Mouse (Mus musculus) stomach, embryonic 15.5 days (tissue): ENCODE measurements around the gene Prss28. TPM values are rescaled to one million over a fixed set of nuclear protein-coding genes. Genes with fewer than 3 reads are reported as not detected.

Experiments used
- ATAC-seq: fragments of 200-750 bp; cut with Nextera tagmentation; 2 replicates; pipeline ENCODE4 v1.8.0; 2017; ENCODE audit warnings: low read depth, moderate number of reproducible peaks, moderate TSS enrichment; ENCODE audit not compliant: insufficient read depth, low FRiP score
- H3K27ac ChIP-seq: fragments of 300-500 bp; sonication (generic); 2 replicates; pipeline ENCODE4 v1.5.1; 2015; ENCODE audit warnings: mild to moderate bottlenecking, inconsistent platforms
- H3K27me3 ChIP-seq: fragments of 300-500 bp; sonication (generic); replicated peaks from 2 replicates; pipeline ENCODE4 v1.6.1; 2015; ENCODE audit warnings: inconsistent platforms
- H3K36me3 ChIP-seq: fragments of 300-500 bp; sonication (generic); 2 replicates; pipeline ENCODE4 v1.6.1; 2015; ENCODE audit warnings: inconsistent platforms
- H3K4me1 ChIP-seq: fragments of 300-500 bp; sonication (generic); 2 replicates; pipeline ENCODE4 v1.6.1; 2015; ENCODE audit warnings: inconsistent platforms
- H3K4me2 ChIP-seq: fragments of 300-500 bp; sonication (generic); 2 replicates; pipeline ENCODE4 v1.6.1; 2015; ENCODE audit warnings: mild to moderate bottlenecking, inconsistent platforms
- H3K4me3 ChIP-seq: fragments of 300-500 bp; sonication (generic); replicated peaks from 2 replicates; pipeline ENCODE4 v1.5.1; 2015; ENCODE audit warnings: inconsistent platforms
- H3K9ac ChIP-seq: fragments of 300-500 bp; sonication (generic); 2 replicates; pipeline ENCODE4 v1.6.1; 2015; ENCODE audit warnings: inconsistent platforms
- H3K9me3 ChIP-seq: fragments of 300-500 bp; sonication (generic); 2 replicates; pipeline ENCODE4 v1.6.1; 2016; ENCODE audit warnings: inconsistent platforms
- WGBS: fragments of 180-500 bp; shearing (Covaris S2); methylation state at CpG from one replicate; pipeline ENCODE4 v1.1.7; 2015; 5-methylcytosine and 5-hydroxymethylcytosine counted together
- polyA plus RNA-seq: library from polyadenylated mRNA; unstranded; fragments of >200 nt; fragmentation: Nextera tagmentation; extraction: Ambion mirVana; gene quantifications from 2 replicates; pipeline ENCODE4 v1.2.1, GENCODE M21; 2015

Gene Prss28
- polyA plus RNA-seq, 1 experiment from 2014 or later: not detected

- Histone ChIP-seq H3K27ac (no peak overlapping the region), H3K4me2 (no peak overlapping the region), H3K4me1 (no peaks in the 10 kb centered on the region), H3K9ac (no peak overlapping the region), H3K27me3 (no peaks in the 10 kb centered on the region), H3K4me3 (no peak overlapping the region), H3K36me3 (no peaks in the 10 kb centered on the region), H3K9me3 (no peaks in the 10 kb centered on the region)
- ATAC-seq: no peak
- 36% methylated on average over 4 of the region's 4 CpGs for WGBS
Observed at GRCm38 (mm10) chr17:25290411-25290810, 18.0 kb upstream of the Prss28 start.

- Histone ChIP-seq H3K9ac (no peak overlapping the region), H3K4me2 (no peak overlapping the region), H3K4me3 (no peak overlapping the region), H3K27me3 (no peaks in the 10 kb centered on the region), H3K36me3 (no peaks in the 10 kb centered on the region), H3K9me3 (no peaks in the 10 kb centered on the region), H3K4me1 (no peaks in the 10 kb centered on the region), H3K27ac (no peak overlapping the region)
- 56% methylated on average over 5 of the region's 5 CpGs for WGBS
- ATAC-seq: no peak
Observed at GRCm38 (mm10) chr17:25293495-25293894, 15.0 kb upstream of the Prss28 start.

- Histone ChIP-seq H3K9ac (no peak overlapping the region), H3K4me2 (no peak overlapping the region), H3K9me3 (no peaks in the 10 kb centered on the region), H3K27me3 (no peaks in the 10 kb centered on the region), H3K36me3 (no peaks in the 10 kb centered on the region), H3K4me1 (no peaks in the 10 kb centered on the region), H3K4me3 (no peak overlapping the region), H3K27ac (no peak overlapping the region)
- WGBS: 61% methylated on average over 1 of the region's 1 CpGs
- ATAC-seq: no peak
Observed at GRCm38 (mm10) chr17:25294111-25294510, 14.3 kb upstream of the Prss28 start.

- H3K9me3 ChIP-seq: no peaks in the 10 kb centered on the region
- H3K4me1 ChIP-seq: no peaks in the 10 kb centered on the region
- no peaks in the 10 kb centered on the region for H3K27me3 ChIP-seq
- no peak within 1 kb of the TSS for H3K27ac ChIP-seq
- no peak for ATAC-seq
- whole genome bisulfite sequencing: 69% methylated on average over 5 of the region's 5 CpGs
- H3K9ac ChIP-seq: no peak within 1 kb of the TSS
- H3K4me2 ChIP-seq: no peak within 1 kb of the TSS
- no peak within 1 kb of the TSS for H3K4me3 ChIP-seq
- no peaks in the 10 kb centered on the region for H3K36me3 ChIP-seq
Observed at GRCm38 (mm10) chr17:25298094-25298493, 10.4 kb upstream of the Prss28 start, which contains the start of gene Prss34. TSS of gene Prss34 (plus strand) at chr17:25298394.

GRCm38 (mm10) chr17:25318354-25318753, 9.9 kb downstream of the Prss28 start, which contains the start of gene Prss29:
TSS of gene Prss29 (plus strand) at chr17:25318654.
- Histone ChIP-seq H3K4me3 (no peak within 1 kb of the TSS), H3K9me3 (no peaks in the 10 kb centered on the region), H3K4me1 (no peaks in the 10 kb centered on the region), H3K36me3 (no peaks in the 10 kb centered on the region), H3K4me2 (no peak within 1 kb of the TSS), H3K27me3 (no peaks in the 10 kb centered on the region), H3K9ac (no peak within 1 kb of the TSS), H3K27ac (no peak within 1 kb of the TSS)
- WGBS: 72% methylated on average over 5 of the region's 5 CpGs
- ATAC-seq: no peak

- no peak overlapping the region for H3K4me2 ChIP-seq
- no peak overlapping the region for H3K27ac ChIP-seq
- no peaks in the 10 kb centered on the region for H3K36me3 ChIP-seq
- H3K27me3 ChIP-seq: 0 out of 2 replicates have a peak, but pooled peaks cover 2% of the 10 kb centered on the region
- 85% methylated on average over 8 of the region's 8 CpGs for WGBS
- H3K4me3 ChIP-seq: no peak overlapping the region
- ATAC-seq: no peak
- H3K9ac ChIP-seq: no peak overlapping the region
- no peaks in the 10 kb centered on the region for H3K9me3 ChIP-seq
- H3K4me1 ChIP-seq: no peaks in the 10 kb centered on the region
Observed at GRCm38 (mm10) chr17:25320819-25321218, 12.4 kb downstream of the Prss28 start.

- Histone ChIP-seq H3K27ac (no peak overlapping the region), H3K4me1 (no peaks in the 10 kb centered on the region), H3K9me3 (no peaks in the 10 kb centered on the region), H3K4me3 (no peak overlapping the region), H3K36me3 (no peaks in the 10 kb centered on the region), H3K9ac (no peak overlapping the region), H3K4me2 (no peak overlapping the region), H3K27me3 (0 out of 2 replicates have a peak, but pooled peaks cover 2% of the 10 kb centered on the region)
- WGBS: 9% methylated on average over 2 of the region's 2 CpGs
- peak; percentile 47; the same call in 1 of the 2 replicates for ATAC-seq
Observed at GRCm38 (mm10) chr17:25322930-25323329, 14.5 kb downstream of the Prss28 start.

- no peaks in the 10 kb centered on the region for H3K36me3 ChIP-seq
- no peaks in the 10 kb centered on the region for H3K4me1 ChIP-seq
- H3K9me3 ChIP-seq: no peaks in the 10 kb centered on the region
- 71% methylated on average over 9 of the region's 9 CpGs for WGBS
- H3K27ac ChIP-seq: no peak overlapping the region
- no peak for ATAC-seq
- no peak overlapping the region for H3K9ac ChIP-seq
- H3K27me3 ChIP-seq: peaks cover 4% of the 10 kb centered on the region; the same call in 1 of the 2 replicates
- no peak overlapping the region for H3K4me2 ChIP-seq
- H3K4me3 ChIP-seq: no peak overlapping the region
Observed at GRCm38 (mm10) chr17:25332321-25332720, 23.9 kb downstream of the Prss28 start.

- no peaks in the 10 kb centered on the region for H3K4me1 ChIP-seq
- no peak for ATAC-seq
Observed at GRCm38 (mm10) chr17:25333943-25334342, 25.5 kb downstream of the Prss28 start.

GRCm38 (mm10) chr17:25338218-25338617, 29.8 kb downstream of the Prss28 start:
- Histone ChIP-seq H3K4me2 (no peak overlapping the region), H3K4me1 (no peaks in the 10 kb centered on the region), H3K36me3 (no peaks in the 10 kb centered on the region), H3K4me3 (no peak overlapping the region), H3K9ac (no peak overlapping the region), H3K27ac (no peak overlapping the region), H3K9me3 (no peaks in the 10 kb centered on the region), H3K27me3 (peaks cover 4% of the 10 kb centered on the region; the same call in 1 of the 2 replicates)
- ATAC-seq: no peak
- 76% methylated on average over 4 of the region's 4 CpGs for WGBS

More at GRCm38 (mm10) chr17:25333943-25334342, 25.5 kb downstream of the Prss28 start:
- WGBS: 4% methylated on average over 8 of the region's 8 CpGs
- Histone ChIP-seq H3K4me3 (no peak overlapping the region), H3K9ac (no peak overlapping the region), H3K4me2 (no peak overlapping the region), H3K27me3 (peaks cover 4% of the 10 kb centered on the region; the same call in 1 of the 2 replicates), H3K36me3 (no peaks in the 10 kb centered on the region), H3K27ac (no peak overlapping the region), H3K9me3 (no peaks in the 10 kb centered on the region)

- Histone ChIP-seq H3K27me3 (no peaks in the 10 kb centered on the region), H3K4me1 (no peaks in the 10 kb centered on the region), H3K27ac (no peak overlapping the region), H3K9ac (no peak overlapping the region), H3K4me2 (no peak overlapping the region), H3K9me3 (no peaks in the 10 kb centered on the region), H3K36me3 (no peaks in the 10 kb centered on the region), H3K4me3 (no peak overlapping the region)
- no peak for ATAC-seq
- 82% methylated on average over 6 of the region's 6 CpGs for WGBS
Observed at GRCm38 (mm10) chr17:25340003-25340402, 31.6 kb downstream of the Prss28 start.

GRCm38 (mm10) chr17:25341490-25341889, 33.0 kb downstream of the Prss28 start:
- Histone ChIP-seq H3K9ac (no peak overlapping the region), H3K9me3 (no peaks in the 10 kb centered on the region), H3K27me3 (no peaks in the 10 kb centered on the region), H3K4me1 (no peaks in the 10 kb centered on the region), H3K4me2 (no peak overlapping the region), H3K36me3 (no peaks in the 10 kb centered on the region), H3K4me3 (no peak overlapping the region), H3K27ac (no peak overlapping the region)
- no peak for ATAC-seq
- 40% methylated on average over 3 of the region's 3 CpGs for WGBS

GRCm38 (mm10) chr17:25345462-25345861, 37.0 kb downstream of the Prss28 start, which contains the start of gene Tpsab1:
TSS of gene Tpsab1 (minus strand) at chr17:25345562.
- 87% methylated on average over 4 of the region's 4 CpGs for WGBS
- Histone ChIP-seq H3K27ac (no peak within 1 kb of the TSS), H3K9ac (no peak within 1 kb of the TSS), H3K4me3 (no peak within 1 kb of the TSS), H3K4me1 (no peaks in the 10 kb centered on the region), H3K27me3 (no peaks in the 10 kb centered on the region), H3K4me2 (no peak within 1 kb of the TSS), H3K9me3 (no peaks in the 10 kb centered on the region), H3K36me3 (no peaks in the 10 kb centered on the region)
- no peak for ATAC-seq
